Mouse (Mus musculus) olfactory bulb, adult 2 months (tissue): Measurements from ENCODE around the gene Rab11fip4.

Source experiments
- CTCF ChIP-seq: fragments of 200-500 bp; IDR thresholded peaks from 2 replicates; pipeline ENCODE4 v1.5.1; 2012; ENCODE audit warnings: low read depth, mild to moderate bottlenecking, low read length, moderate library complexity; ENCODE audit not compliant: insufficient read depth
- POLR2A ChIP-seq: fragments of 200-500 bp; IDR thresholded peaks from 2 replicates; pipeline ENCODE4 v1.6.1; 2012; ENCODE audit warnings: mild to moderate bottlenecking, low read depth, low read length, moderate library complexity; ENCODE audit not compliant: insufficient read depth

GRCm38 (mm10) chr11:79714082-79714742, 123.2 kb downstream of the Rab11fip4 start:
- TF ChIP-seq CTCF (no peak), POLR2A (no peak)
